Mouse (Mus musculus): ENCODE measurements around the gene Ttc7b. TPM values are rescaled to one million over a fixed set of nuclear protein-coding genes. Genes with fewer than 3 reads are reported as not detected.
A peak's percentile ranks its signal among the peaks of the same experiment; 100 is the strongest.

Gene Ttc7b
- polyA plus RNA-seq, 1 experiment from 2014 or later, result 6.6 TPM

DNA sequence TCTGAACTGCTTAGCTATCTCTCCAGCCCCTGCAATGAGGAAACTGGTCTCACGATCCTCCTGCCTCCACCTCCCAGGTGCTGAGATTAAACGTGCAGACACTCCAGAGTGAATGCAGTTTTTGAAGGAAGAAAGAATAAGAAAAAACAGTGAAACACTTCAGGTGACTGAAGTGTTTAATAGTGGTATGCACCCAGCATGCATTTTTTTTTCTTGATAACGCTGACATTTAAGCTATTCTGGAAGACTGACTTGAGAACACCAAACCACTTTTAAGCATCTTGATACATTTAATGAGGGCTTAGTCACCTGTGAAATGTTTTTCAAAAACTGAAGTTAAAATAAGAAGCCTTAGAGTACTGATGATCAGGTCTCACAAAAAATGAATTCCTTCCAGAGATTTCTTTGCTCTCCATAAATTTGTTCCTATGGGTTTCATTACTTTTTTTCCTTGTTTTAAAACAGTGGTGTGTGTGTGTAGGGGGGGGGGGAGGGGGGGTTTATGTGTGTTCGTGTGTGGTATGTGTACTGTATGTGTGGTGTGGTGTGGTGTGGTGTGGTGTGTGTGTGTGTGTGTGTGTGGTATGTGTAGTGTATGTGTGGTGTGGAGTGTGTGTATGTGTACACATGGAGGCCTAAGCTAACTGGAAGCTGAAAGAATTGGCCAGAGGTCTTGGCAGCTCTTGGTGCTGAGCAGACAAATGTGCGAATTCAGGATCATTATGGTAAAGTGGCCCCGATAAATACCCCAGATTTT lies 23.0 kb upstream of the Ttc7b start:
- Histone ChIP-seq H3K4me2 (replicated peaks; ENCODE audit: low read depth, low read length) (no peak overlapping the region), H3K4me1 (ENCODE audit: insufficient read depth, low read depth, low read length) (peaks cover 8% of the 10 kb centered on the region; the same call in 1 of the 2 replicates), H3K27me3 (replicated peaks; ENCODE audit: insufficient read depth, low read length) (no peaks in the 10 kb centered on the region), H3K9me3 (ENCODE audit: low read length) (no peaks in the 10 kb centered on the region), H3K9ac (replicated peaks; ENCODE audit: low read depth) (no peak overlapping the region), H3K4me3 (ENCODE audit: low read depth, low read length) (no peak overlapping the region), H3K27ac (ENCODE audit: low read length) (0 out of 2 replicates have a peak overlapping the region, but pooled peaks have one; percentile 14), H3K36me3 (ENCODE audit: insufficient read depth, low read length) (no peaks in the 10 kb centered on the region)
- ATAC-seq, result peak; percentile 78
- no peak for TF ChIP-seq CTCF (IDR thresholded peaks at IDR 0.05)
- peak; percentile 79 for TF ChIP-seq EP300 (IDR thresholded peaks at IDR 0.05)
- peak; percentile 66 for DNase-seq (ENCODE audit: low spot score)
- 58% methylated on average over 6 of the region's 6 CpGs for WGBS

- Histone ChIP-seq H3K4me2 (replicated peaks; ENCODE audit: low read depth, low read length) (no peak overlapping the region), H3K36me3 (ENCODE audit: insufficient read depth, low read length) (no peaks in the 10 kb centered on the region), H3K27me3 (replicated peaks; ENCODE audit: insufficient read depth, low read length) (no peaks in the 10 kb centered on the region), H3K27ac (ENCODE audit: low read length) (no peak overlapping the region), H3K4me1 (ENCODE audit: insufficient read depth, low read depth, low read length) (peaks cover 8% of the 10 kb centered on the region; the same call in 1 of the 2 replicates), H3K9me3 (ENCODE audit: low read length) (no peaks in the 10 kb centered on the region), H3K4me3 (ENCODE audit: low read depth, low read length) (no peak overlapping the region), H3K9ac (replicated peaks; ENCODE audit: low read depth) (no peak overlapping the region)
- DNase-seq (ENCODE audit: low spot score) (no peak), ATAC-seq (no peak)
- TF ChIP-seq CTCF (IDR thresholded peaks at IDR 0.05) (no peak), EP300 (IDR thresholded peaks at IDR 0.05) (no peak)
- 67% methylated on average over 6 of the region's 6 CpGs for WGBS
Observed at GRCm38 (mm10) chr12:100542494-100542893, 21.9 kb upstream of the Ttc7b start.

GRCm38 (mm10) chr12:100542076-100542475 lies 21.4 kb upstream of the Ttc7b start:
- no peak overlapping the region for H3K4me2 ChIP-seq (replicated peaks; ENCODE audit: low read depth, low read length)
- TF ChIP-seq CTCF (IDR thresholded peaks at IDR 0.05), result no peak
- H3K9me3 ChIP-seq (ENCODE audit: low read length), result no peaks in the 10 kb centered on the region
- H3K27me3 ChIP-seq (replicated peaks; ENCODE audit: insufficient read depth, low read length), result no peaks in the 10 kb centered on the region
- H3K4me3 ChIP-seq (ENCODE audit: low read depth, low read length), result no peak overlapping the region
- no peaks in the 10 kb centered on the region for H3K36me3 ChIP-seq (ENCODE audit: insufficient read depth, low read length)
- ATAC-seq (no peak), DNase-seq (ENCODE audit: low spot score) (no peak)
- H3K27ac ChIP-seq (ENCODE audit: low read length), result no peak overlapping the region
- 20% methylated on average over 3 of the region's 3 CpGs for WGBS
- no peak overlapping the region for H3K9ac ChIP-seq (replicated peaks; ENCODE audit: low read depth)
- peaks cover 8% of the 10 kb centered on the region; the same call in 1 of the 2 replicates for H3K4me1 ChIP-seq (ENCODE audit: insufficient read depth, low read depth, low read length)

DNA sequence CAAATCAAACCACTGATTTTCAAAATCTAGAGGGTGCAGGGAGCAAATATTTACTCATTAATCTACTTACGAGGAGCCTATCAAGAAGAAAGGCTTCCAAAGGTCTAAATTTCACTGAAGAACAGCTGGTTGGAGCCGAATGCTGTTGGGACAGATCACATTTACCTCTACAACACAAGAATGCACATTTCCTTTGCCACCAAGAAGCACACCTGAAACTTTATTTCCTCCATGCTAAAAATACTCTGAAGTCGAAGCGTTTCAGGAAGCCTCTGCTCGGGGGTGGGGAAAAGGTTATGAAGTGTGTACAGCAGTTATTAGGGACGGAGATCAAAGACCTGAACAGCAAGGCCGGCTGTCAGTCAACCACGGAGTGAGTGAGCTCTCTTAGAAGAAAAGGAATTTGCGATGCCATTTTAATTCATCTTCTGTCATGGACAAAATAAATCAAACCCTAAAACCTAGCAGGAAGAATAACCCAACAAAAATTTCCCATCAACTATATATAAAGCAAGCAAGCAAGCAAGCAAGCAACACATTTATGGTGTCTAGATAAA lies 18.6 kb upstream of the Ttc7b start:
- ATAC-seq (no peak), DNase-seq (ENCODE audit: low spot score) (no peak)
- Histone ChIP-seq H3K9ac (replicated peaks; ENCODE audit: low read depth) (no peak overlapping the region), H3K36me3 (ENCODE audit: insufficient read depth, low read length) (no peaks in the 10 kb centered on the region), H3K4me3 (ENCODE audit: low read depth, low read length) (no peak overlapping the region), H3K4me1 (ENCODE audit: insufficient read depth, low read depth, low read length) (peaks cover 8% of the 10 kb centered on the region; the same call in 1 of the 2 replicates), H3K9me3 (ENCODE audit: low read length) (no peaks in the 10 kb centered on the region), H3K27ac (ENCODE audit: low read length) (peak overlapping the region; percentile 20), H3K4me2 (replicated peaks; ENCODE audit: low read depth, low read length) (no peak overlapping the region), H3K27me3 (replicated peaks; ENCODE audit: insufficient read depth, low read length) (no peaks in the 10 kb centered on the region)
- no peak for TF ChIP-seq EP300 (IDR thresholded peaks at IDR 0.05)
- TF ChIP-seq CTCF (IDR thresholded peaks at IDR 0.05), result no peak
- 18% methylated on average over 9 of the region's 9 CpGs for WGBS

GRCm38 (mm10) chr12:100538445-100539157 lies 18.0 kb upstream of the Ttc7b start:
- 24% methylated on average over 7 of the region's 7 CpGs for WGBS
- no peaks in the 10 kb centered on the region for H3K9me3 ChIP-seq (ENCODE audit: low read length)
- H3K9ac ChIP-seq (replicated peaks; ENCODE audit: low read depth), result no peak overlapping the region
- TF ChIP-seq EP300 (IDR thresholded peaks at IDR 0.05) (peak; percentile 59; the same call in 1 of the 2 replicates), CTCF (IDR thresholded peaks at IDR 0.05) (no peak)
- H3K4me1 ChIP-seq (ENCODE audit: insufficient read depth, low read depth, low read length), result peaks cover 8% of the 10 kb centered on the region; the same call in 1 of the 2 replicates
- H3K27me3 ChIP-seq (replicated peaks; ENCODE audit: insufficient read depth, low read length), result no peaks in the 10 kb centered on the region
- no peak overlapping the region for H3K4me3 ChIP-seq (ENCODE audit: low read depth, low read length)
- peak overlapping the region; percentile 20 for H3K27ac ChIP-seq (ENCODE audit: low read length)
- DNase-seq (ENCODE audit: low spot score) (peak; percentile 78), ATAC-seq (peak; percentile 80)
- no peak overlapping the region for H3K4me2 ChIP-seq (replicated peaks; ENCODE audit: low read depth, low read length)
- no peaks in the 10 kb centered on the region for H3K36me3 ChIP-seq (ENCODE audit: insufficient read depth, low read length)

GRCm38 (mm10) chr12:100537091-100537490 lies 16.5 kb upstream of the Ttc7b start:
- H3K36me3 ChIP-seq (ENCODE audit: insufficient read depth, low read length), result no peaks in the 10 kb centered on the region
- H3K9me3 ChIP-seq (ENCODE audit: low read length), result no peaks in the 10 kb centered on the region
- ATAC-seq, result no peak
- 73% methylated on average over 11 of the region's 11 CpGs for WGBS
- TF ChIP-seq CTCF (IDR thresholded peaks at IDR 0.05) (no peak), EP300 (IDR thresholded peaks at IDR 0.05) (no peak)
- H3K9ac ChIP-seq (replicated peaks; ENCODE audit: low read depth), result no peak overlapping the region
- no peak overlapping the region for H3K4me3 ChIP-seq (ENCODE audit: low read depth, low read length)
- DNase-seq (ENCODE audit: low spot score), result no peak
- H3K27me3 ChIP-seq (replicated peaks; ENCODE audit: insufficient read depth, low read length), result no peaks in the 10 kb centered on the region
- no peak overlapping the region for H3K27ac ChIP-seq (ENCODE audit: low read length)
- peaks cover 8% of the 10 kb centered on the region; the same call in 1 of the 2 replicates for H3K4me1 ChIP-seq (ENCODE audit: insufficient read depth, low read depth, low read length)
- no peak overlapping the region for H3K4me2 ChIP-seq (replicated peaks; ENCODE audit: low read depth, low read length)
